Mouse (Mus musculus): ENCODE measurements at regions not wholly inside any gene's neighbourhood (a gene's known extent, or its start where the extent isn't known, plus 50 kb on each side); places are given as distances from the start of the nearest gene placed in this dataset.

DNA sequence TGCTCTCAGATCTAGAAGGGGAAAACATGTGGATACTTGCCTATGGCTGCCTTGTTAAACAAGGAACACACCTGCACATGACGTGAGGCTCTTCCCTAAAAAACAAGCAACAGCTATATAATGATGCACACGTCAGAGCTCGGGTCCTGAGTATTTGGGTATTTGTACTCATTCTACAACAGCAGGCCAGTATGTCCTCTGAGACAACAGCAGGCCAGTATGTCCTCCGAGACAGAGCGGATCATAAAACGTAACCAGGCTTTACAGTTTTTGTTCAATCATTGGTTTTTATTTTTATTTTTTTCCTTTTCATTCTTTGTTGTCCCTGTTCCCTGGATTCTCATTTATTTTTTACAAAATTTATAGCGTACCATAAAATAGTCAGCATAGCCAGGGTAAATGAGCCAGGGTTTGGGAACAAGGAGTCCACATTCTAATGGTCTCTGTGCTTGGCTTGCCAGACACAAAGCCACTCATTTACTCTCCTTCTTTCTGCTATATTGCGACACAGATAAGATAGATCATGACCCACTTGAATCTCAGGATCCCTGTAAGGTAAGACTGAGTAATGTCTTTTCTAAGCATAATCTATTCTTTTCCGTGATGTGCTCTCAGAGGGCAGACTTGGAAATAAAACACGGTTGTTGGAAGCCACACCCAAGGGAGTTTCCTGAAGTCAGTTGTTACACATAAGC, 111.8 kb downstream of the Avpr1a start:
- WGBS = 71% methylated on average over 10 of the region's 10 CpGs
- TF ChIP-seq EP300 (IDR thresholded peaks at IDR 0.05; ENCODE audit: insufficient read depth, low read depth, low read length) (no peak), POLR2A (IDR thresholded peaks at IDR 0.05; ENCODE audit: insufficient read depth, low read depth, low read length) (no peak), CTCF (IDR thresholded peaks at IDR 0.05) (no peak)
- Histone ChIP-seq H3K4me3 (no peak overlapping the region), H3K27me3 (ENCODE audit: control insufficient read depth, insufficient read depth, low read length) (no peaks in the 10 kb centered on the region), H3K79me2 (replicated peaks; ENCODE audit: control insufficient read depth, insufficient read depth, low read length) (no peaks in the 10 kb centered on the region), H3K36me3 (ENCODE audit: control insufficient read depth, insufficient read depth, low read length) (no peaks in the 10 kb centered on the region), H3K27ac (no peak overlapping the region), H3K9ac (ENCODE audit: low read depth, low read length) (no peak overlapping the region), H3K4me1 (ENCODE audit: control insufficient read depth, insufficient read depth, low read length) (no peaks in the 10 kb centered on the region; the same call in none of the 2 replicates)
- DNase-seq = no peak
- intact Hi-C loops (cut with DNase I) = no loop called here

DNA sequence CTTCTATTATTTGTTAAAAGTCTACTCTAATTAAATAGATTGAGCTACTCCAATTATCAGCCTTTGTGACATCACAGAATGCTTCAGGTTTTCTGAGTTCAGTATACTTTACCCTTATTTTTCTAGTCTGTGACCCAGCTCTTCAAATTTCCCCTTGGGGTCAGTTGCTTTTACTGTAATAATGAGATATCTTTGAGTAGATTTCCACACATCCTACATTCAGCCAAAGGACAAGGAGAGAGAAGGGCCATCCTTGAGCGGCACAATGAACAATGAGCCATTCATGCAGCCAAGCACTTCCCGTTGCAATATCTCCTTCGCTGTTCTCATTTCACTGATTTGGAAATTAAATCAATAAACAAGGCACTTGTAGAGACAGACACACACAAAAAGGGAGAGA, 113.6 kb downstream of the Avpr1a start:
- 26% methylated on average over 3 of the region's 3 CpGs for WGBS

DNA sequence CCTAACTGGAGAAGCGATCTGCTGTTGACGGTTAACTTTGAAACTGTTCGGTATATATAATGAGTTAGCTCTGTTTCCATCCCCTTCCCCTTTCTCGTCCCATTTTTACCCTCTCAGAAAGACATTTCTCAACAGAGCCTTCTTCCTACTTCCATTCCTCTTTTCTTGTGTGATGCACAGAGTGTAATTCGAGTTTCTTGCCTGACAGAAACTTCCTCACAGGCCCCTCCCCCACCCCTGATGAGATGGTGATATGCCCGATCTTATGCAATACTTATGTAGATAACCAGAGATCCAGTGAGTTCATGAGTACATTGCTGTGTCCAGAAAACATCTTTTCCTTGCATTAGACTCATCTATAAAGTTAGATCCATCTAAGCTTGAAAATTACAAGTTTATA, 114.2 kb downstream of the Avpr1a start:
- H3K36me3 ChIP-seq (ENCODE audit: control insufficient read depth, insufficient read depth, low read length) = no peaks in the 10 kb centered on the region
- TF ChIP-seq POLR2A (IDR thresholded peaks at IDR 0.05; ENCODE audit: insufficient read depth, low read depth, low read length) = no peak
- no peak for TF ChIP-seq CTCF (IDR thresholded peaks at IDR 0.05)
- no peak for TF ChIP-seq EP300 (IDR thresholded peaks at IDR 0.05; ENCODE audit: insufficient read depth, low read depth, low read length)
- DNase-seq = no peak
- WGBS = 69% methylated on average over 6 of the region's 6 CpGs
- no peaks in the 10 kb centered on the region; the same call in none of the 2 replicates for H3K4me1 ChIP-seq (ENCODE audit: control insufficient read depth, insufficient read depth, low read length)
- no peaks in the 10 kb centered on the region for H3K27me3 ChIP-seq (ENCODE audit: control insufficient read depth, insufficient read depth, low read length)
- no peak overlapping the region for H3K27ac ChIP-seq
- H3K4me3 ChIP-seq = no peak overlapping the region
- H3K9ac ChIP-seq (ENCODE audit: low read depth, low read length) = no peak overlapping the region
- intact Hi-C loops (cut with DNase I) = no loop called here
- H3K79me2 ChIP-seq (replicated peaks; ENCODE audit: control insufficient read depth, insufficient read depth, low read length) = no peaks in the 10 kb centered on the region

More for the DNA sequence above, 113.6 kb downstream of the Avpr1a start:
- Histone ChIP-seq H3K79me2 (replicated peaks; ENCODE audit: control insufficient read depth, insufficient read depth, low read length) (no peaks in the 10 kb centered on the region), H3K4me3 (no peak overlapping the region), H3K9ac (ENCODE audit: low read depth, low read length) (no peak overlapping the region), H3K36me3 (ENCODE audit: control insufficient read depth, insufficient read depth, low read length) (no peaks in the 10 kb centered on the region), H3K27ac (no peak overlapping the region), H3K27me3 (ENCODE audit: control insufficient read depth, insufficient read depth, low read length) (no peaks in the 10 kb centered on the region), H3K4me1 (ENCODE audit: control insufficient read depth, insufficient read depth, low read length) (no peaks in the 10 kb centered on the region; the same call in none of the 2 replicates)
- intact Hi-C loops (cut with DNase I) = no loop called here
- no peak for DNase-seq
- TF ChIP-seq CTCF (IDR thresholded peaks at IDR 0.05) (no peak), POLR2A (IDR thresholded peaks at IDR 0.05; ENCODE audit: insufficient read depth, low read depth, low read length) (no peak), EP300 (IDR thresholded peaks at IDR 0.05; ENCODE audit: insufficient read depth, low read depth, low read length) (no peak)

DNA sequence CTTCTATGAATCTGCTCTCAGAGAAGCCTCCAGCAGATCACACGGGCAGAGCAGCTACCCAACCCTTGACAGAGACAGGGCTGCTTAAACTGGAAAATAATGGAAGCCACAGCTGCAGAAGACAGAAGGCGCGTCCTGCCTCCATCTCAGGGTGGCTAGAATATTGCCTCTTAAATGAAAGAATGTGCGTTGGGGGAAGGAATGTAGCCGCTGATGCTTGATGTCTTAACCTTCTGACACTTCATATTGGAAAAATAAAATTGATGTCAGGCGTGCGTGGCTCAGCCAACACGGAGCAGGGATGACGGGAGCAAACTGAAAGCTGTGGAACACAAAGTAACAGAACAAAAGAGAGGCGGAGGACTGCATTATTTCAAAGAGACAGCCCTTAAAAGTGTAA, 114.6 kb upstream of the Ppm1h start:
- Histone ChIP-seq H3K79me2 (replicated peaks; ENCODE audit: control insufficient read depth, insufficient read depth, low read length) (no peaks in the 10 kb centered on the region), H3K4me3 (no peak overlapping the region), H3K27me3 (ENCODE audit: control insufficient read depth, insufficient read depth, low read length) (no peaks in the 10 kb centered on the region), H3K36me3 (ENCODE audit: control insufficient read depth, insufficient read depth, low read length) (no peaks in the 10 kb centered on the region), H3K4me1 (ENCODE audit: control insufficient read depth, insufficient read depth, low read length) (no peaks in the 10 kb centered on the region; the same call in none of the 2 replicates), H3K9ac (ENCODE audit: low read depth, low read length) (no peak overlapping the region), H3K27ac (no peak overlapping the region)
- intact Hi-C loops (cut with DNase I) = no loop called here
- no peak for DNase-seq
- 71% methylated on average over 10 of the region's 10 CpGs for WGBS
- TF ChIP-seq EP300 (IDR thresholded peaks at IDR 0.05; ENCODE audit: insufficient read depth, low read depth, low read length) = no peak
- no peak for TF ChIP-seq CTCF (IDR thresholded peaks at IDR 0.05)
- no peak for TF ChIP-seq POLR2A (IDR thresholded peaks at IDR 0.05; ENCODE audit: insufficient read depth, low read depth, low read length)

DNA sequence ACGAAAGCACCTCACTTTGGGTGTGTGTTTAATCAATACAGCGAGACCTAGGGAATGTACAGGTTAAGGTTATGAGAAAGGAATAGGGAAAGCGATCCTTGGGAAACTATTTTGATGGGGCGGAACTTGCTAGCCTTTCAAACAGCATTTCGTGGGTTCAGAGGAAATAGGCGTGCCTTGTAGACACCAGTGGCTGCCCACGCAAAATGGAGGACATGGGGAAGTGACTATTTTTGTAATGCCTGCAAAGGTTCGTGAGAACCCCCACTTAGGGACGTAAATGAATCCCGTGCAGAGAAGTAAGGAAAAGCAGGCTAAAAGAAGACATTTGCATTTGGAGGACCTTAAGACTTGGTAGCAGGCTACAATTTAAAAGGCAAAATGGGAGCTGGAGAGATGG, 114.1 kb upstream of the Ppm1h start:
- intact Hi-C loops (cut with DNase I) = no loop called here
- Histone ChIP-seq H3K36me3 (ENCODE audit: control insufficient read depth, insufficient read depth, low read length) (no peaks in the 10 kb centered on the region), H3K79me2 (replicated peaks; ENCODE audit: control insufficient read depth, insufficient read depth, low read length) (no peaks in the 10 kb centered on the region), H3K4me1 (ENCODE audit: control insufficient read depth, insufficient read depth, low read length) (no peaks in the 10 kb centered on the region; the same call in none of the 2 replicates), H3K27me3 (ENCODE audit: control insufficient read depth, insufficient read depth, low read length) (no peaks in the 10 kb centered on the region), H3K4me3 (no peak overlapping the region), H3K9ac (ENCODE audit: low read depth, low read length) (no peak overlapping the region), H3K27ac (no peak overlapping the region)
- 74% methylated on average over 10 of the region's 10 CpGs for WGBS
- DNase-seq = no peak
- no peak for TF ChIP-seq CTCF (IDR thresholded peaks at IDR 0.05)

DNA sequence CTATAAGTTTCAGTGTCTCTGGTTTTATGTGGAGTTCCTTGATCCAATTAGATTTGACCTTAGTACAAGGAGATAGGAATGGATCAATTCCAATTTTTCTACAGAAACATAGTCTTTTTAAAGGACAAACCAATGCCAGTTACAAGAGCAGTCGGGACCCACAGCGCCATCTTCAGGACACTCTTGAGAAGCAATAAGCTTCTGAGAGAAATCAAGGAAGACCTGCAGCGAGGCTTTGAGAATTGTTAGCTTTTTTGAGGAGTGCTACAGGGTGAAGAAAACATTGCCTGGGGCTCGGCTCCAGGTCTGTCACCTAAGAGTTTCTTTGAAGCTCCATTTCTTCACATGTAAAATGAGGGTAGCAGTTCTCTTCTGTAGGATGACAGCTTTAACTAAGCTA, 112.0 kb upstream of the Ppm1h start:
- H3K27me3 ChIP-seq (ENCODE audit: control insufficient read depth, insufficient read depth, low read length) = no peaks in the 10 kb centered on the region
- no peaks in the 10 kb centered on the region for H3K36me3 ChIP-seq (ENCODE audit: control insufficient read depth, insufficient read depth, low read length)
- no peak overlapping the region for H3K4me3 ChIP-seq
- H3K9ac ChIP-seq (ENCODE audit: low read depth, low read length) = no peak overlapping the region
- TF ChIP-seq CTCF (IDR thresholded peaks at IDR 0.05) (no peak), POLR2A (IDR thresholded peaks at IDR 0.05; ENCODE audit: insufficient read depth, low read depth, low read length) (no peak), EP300 (IDR thresholded peaks at IDR 0.05; ENCODE audit: insufficient read depth, low read depth, low read length) (no peak)
- no peaks in the 10 kb centered on the region for H3K79me2 ChIP-seq (replicated peaks; ENCODE audit: control insufficient read depth, insufficient read depth, low read length)
- no peak overlapping the region for H3K27ac ChIP-seq
- 59% methylated on average over 4 of the region's 4 CpGs for WGBS
- DNase-seq = no peak
- no peaks in the 10 kb centered on the region; the same call in 1 of the 2 replicates for H3K4me1 ChIP-seq (ENCODE audit: control insufficient read depth, insufficient read depth, low read length)
- intact Hi-C loops (cut with DNase I) = no loop called here

All from heart, adult 2 months (tissue).